Mouse (Mus musculus): ENCODE data around the gene Elf4. TPM values are rescaled to one million over a fixed set of nuclear protein-coding genes. Genes with fewer than 3 reads are reported as not detected.

Elf4 gene
- polyA plus RNA-seq, 1 experiment from 2014 or later = 17.0 TPM

DNA sequence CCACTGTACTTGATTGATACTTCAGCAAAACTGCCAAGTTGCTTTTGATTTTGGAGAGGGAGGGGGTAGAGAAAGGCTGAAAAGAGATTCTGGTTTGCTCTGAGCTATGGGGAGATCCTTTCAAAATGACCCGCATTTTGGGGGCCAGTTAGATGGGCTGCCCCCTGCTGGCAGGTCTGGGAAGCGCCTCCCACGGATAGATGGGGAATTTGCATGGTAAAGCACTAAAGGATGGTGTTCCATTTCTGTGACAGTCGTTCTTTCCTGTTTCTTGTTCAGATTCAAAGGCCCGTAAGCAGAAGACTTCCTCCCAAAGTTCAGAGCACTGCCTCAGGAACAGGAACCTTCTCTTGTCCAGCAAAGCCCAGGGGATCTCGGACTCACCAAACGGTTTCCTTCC lies 79.3 kb downstream of the Elf4 start:
- no peak overlapping the region for H3K4me2 ChIP-seq
- H3K9ac ChIP-seq = no peak overlapping the region
- 47% methylated on average over 7 of the region's 7 CpGs for WGBS
- no peak overlapping the region for H3K27ac ChIP-seq (ENCODE audit: poor library complexity, severe bottlenecking)
- ATAC-seq (ENCODE audit: insufficient number of reproducible peaks, low FRiP score) = no peak
- no peaks in the 10 kb centered on the region for H3K27me3 ChIP-seq (replicated peaks)
- H3K9me3 ChIP-seq (replicated peaks) = no peaks in the 10 kb centered on the region
- H3K4me1 ChIP-seq (replicated peaks) = no peaks in the 10 kb centered on the region; the same call in 1 of the 2 replicates
- H3K4me3 ChIP-seq = no peak overlapping the region
- peaks cover 66% of the 10 kb centered on the region for H3K36me3 ChIP-seq

DNA sequence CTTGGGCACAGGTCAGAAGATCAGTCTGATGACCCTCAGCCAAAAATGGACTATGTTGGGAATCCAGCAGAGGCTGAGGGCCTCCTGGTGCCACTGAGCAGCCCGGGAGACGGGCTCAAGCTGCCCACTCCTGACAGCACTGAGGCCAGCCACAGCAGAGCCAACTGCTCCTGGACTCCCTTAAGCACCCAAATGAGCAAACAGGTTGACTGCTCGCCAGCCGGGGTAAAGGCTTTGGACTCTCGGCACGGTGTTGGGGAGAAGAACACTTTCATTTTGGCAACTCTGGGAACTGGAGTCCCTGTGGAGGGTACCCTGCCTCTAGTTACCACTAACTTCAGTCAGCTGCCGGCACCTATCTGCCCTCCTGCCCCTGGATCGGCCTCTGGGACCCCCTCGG lies 95.1 kb downstream of the Elf4 start:
- peaks cover 40% of the 10 kb centered on the region for H3K36me3 ChIP-seq
- 0 out of 2 replicates have a peak, but pooled peaks cover 9% of the 10 kb centered on the region for H3K27me3 ChIP-seq (replicated peaks)
- no peaks in the 10 kb centered on the region for H3K9me3 ChIP-seq (replicated peaks)
- H3K4me2 ChIP-seq = no peak overlapping the region
- peaks cover 7% of the 10 kb centered on the region; the same call in 1 of the 2 replicates for H3K4me1 ChIP-seq (replicated peaks)
- H3K9ac ChIP-seq = no peak overlapping the region
- ATAC-seq (ENCODE audit: insufficient number of reproducible peaks, low FRiP score) = no peak
- 90% methylated on average over 9 of the region's 9 CpGs for WGBS
- no peak overlapping the region for H3K4me3 ChIP-seq
- H3K27ac ChIP-seq (ENCODE audit: poor library complexity, severe bottlenecking) = no peak overlapping the region

DNA sequence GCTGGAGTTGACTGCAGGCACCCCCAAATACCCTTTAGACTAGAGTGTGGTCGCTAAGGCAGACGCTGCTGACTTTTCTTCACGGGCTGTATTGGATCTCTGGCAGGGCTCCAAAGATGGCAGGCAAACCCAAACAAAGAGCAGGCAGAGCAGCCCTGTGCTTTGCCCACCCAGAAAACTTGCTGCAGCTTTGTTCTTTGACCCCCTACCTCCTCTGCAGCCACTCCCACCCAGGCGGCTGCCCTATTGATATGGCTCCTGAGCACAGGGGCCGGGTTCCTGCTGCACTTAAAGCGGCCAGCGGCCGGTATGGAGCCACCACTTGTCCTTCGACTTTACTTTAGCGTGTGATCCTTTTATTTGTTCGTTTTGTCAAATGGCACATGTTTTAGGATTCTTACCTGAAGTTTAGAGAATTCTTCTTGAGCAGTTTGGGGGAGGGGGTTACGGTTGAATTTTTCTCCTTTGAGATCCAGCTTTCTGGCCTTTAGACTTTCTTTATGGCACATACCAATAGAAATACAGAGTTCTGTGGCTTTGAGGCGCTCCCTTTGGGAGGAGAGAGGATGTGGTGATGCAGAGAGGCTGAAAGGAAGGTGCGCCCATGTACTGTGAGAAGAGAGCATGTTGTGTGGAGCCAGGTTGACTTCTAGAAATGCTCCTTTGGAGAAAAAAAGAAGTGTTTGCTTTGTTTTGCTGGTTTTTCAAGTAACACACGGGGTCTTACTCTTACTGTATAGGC lies 96.9 kb downstream of the Elf4 start:
- Histone ChIP-seq H3K4me3 (no peak overlapping the region), H3K36me3 (peaks cover 45% of the 10 kb centered on the region), H3K4me1 (replicated peaks) (peaks cover 7% of the 10 kb centered on the region; the same call in 1 of the 2 replicates), H3K27ac (ENCODE audit: poor library complexity, severe bottlenecking) (no peak overlapping the region), H3K9me3 (replicated peaks) (no peaks in the 10 kb centered on the region), H3K27me3 (replicated peaks) (0 out of 2 replicates have a peak, but pooled peaks cover 9% of the 10 kb centered on the region), H3K9ac (no peak overlapping the region), H3K4me2 (peak overlapping the region; percentile 20)
- no peak for ATAC-seq (ENCODE audit: insufficient number of reproducible peaks, low FRiP score)
- 48% methylated on average over 15 of the region's 15 CpGs for whole genome bisulfite sequencing

Other genes starting within 250 kb of the Elf4 start
- 9.1 and 11.3 TPM in 2 replicates for gene Utp14a, start 206.3 kb downstream of the Elf4 start, polyA plus RNA-seq (2016; fragmentation: Nextera tagmentation; extraction: Ambion mirVana)
- 4.6 and 5.9 TPM in 2 replicates for gene Bcorl1, start 121.8 kb downstream of the Elf4 start, polyA plus RNA-seq (2016; fragmentation: Nextera tagmentation; extraction: Ambion mirVana)
- gene Aifm1, start 50.4 kb upstream of the Elf4 start, polyA plus RNA-seq (2016; fragmentation: Nextera tagmentation; extraction: Ambion mirVana) = 111 TPM in 2 replicates
- gene Rab33a, start 56.2 kb upstream of the Elf4 start, polyA plus RNA-seq (2016; fragmentation: Nextera tagmentation; extraction: Ambion mirVana) = 5.7 and 6.5 TPM in 2 replicates
- gene Zfp280c, start 131.4 kb upstream of the Elf4 start, polyA plus RNA-seq (2016; fragmentation: Nextera tagmentation; extraction: Ambion mirVana) = 7.2 TPM in 2 replicates
- gene Slc25a14, start 160.3 kb upstream of the Elf4 start, polyA plus RNA-seq (2016; fragmentation: Nextera tagmentation; extraction: Ambion mirVana) = 9.5 and 9.9 TPM in 2 replicates
- gene Gpr119, start 211.3 kb upstream of the Elf4 start, polyA plus RNA-seq (2016; fragmentation: Nextera tagmentation; extraction: Ambion mirVana) = not detected in 2 replicates
- 17.0 and 17.8 TPM in 2 replicates for gene Rbmx2, start 231.9 kb upstream of the Elf4 start, polyA plus RNA-seq (2016; fragmentation: Nextera tagmentation; extraction: Ambion mirVana)

All from heart, embryonic 12.5 days (tissue).